Comparison of ENCODE assay signal across 8 mouse cellular contexts in the genomic region with DNA sequence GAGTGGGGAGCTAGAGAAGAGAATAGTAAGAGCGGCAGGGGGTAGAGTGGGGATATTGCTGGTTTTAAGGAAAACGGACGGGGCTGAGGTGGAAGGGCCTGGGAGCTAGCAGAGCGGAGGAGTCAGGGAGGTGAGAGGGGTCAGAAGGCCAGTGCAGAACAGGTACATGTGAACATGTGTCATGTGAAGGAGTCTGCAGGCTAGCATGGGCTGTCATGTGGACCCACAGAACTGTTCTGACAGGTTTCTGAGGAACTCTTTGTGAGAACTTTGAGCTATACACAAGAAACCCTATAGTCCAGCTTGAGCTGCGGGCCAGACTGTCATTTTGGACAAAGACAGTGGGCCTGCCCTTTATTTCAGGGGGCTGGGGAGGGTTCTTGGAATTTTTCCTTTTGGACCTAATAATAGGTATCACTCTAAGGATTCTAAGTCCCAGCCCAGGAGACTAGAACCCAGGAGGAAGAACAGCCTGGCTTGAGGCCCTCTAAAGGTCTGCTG. TPM values are rescaled to one million over a fixed set of nuclear protein-coding genes. Genes with fewer than 3 reads are reported as not detected.
A peak's percentile ranks its signal among the peaks of the same experiment; 100 is the strongest.
DNase-seq lines count a peak whose midpoint lies in the region; ATAC-seq and TF ChIP-seq lines count a peak whose summit lies in the region.

A gene (plus strand): TSS at position 451 of the 501 bp plus-strand sequence.

- no peaks in the 10 kb centered on the region for H3K9me3 ChIP-seq in lung, embryonic 14.5 days (ENCODE audit: low read depth, low read length)
- no peaks in the 10 kb centered on the region for H3K9me3 ChIP-seq in embryonic facial prominence, embryonic 13.5 days

- no peaks in the 10 kb centered on the region for H3K27me3 ChIP-seq in lung, embryonic 14.5 days (ENCODE audit: insufficient read depth, low read length)
- no peaks in the 10 kb centered on the region for H3K27me3 ChIP-seq in embryonic facial prominence, embryonic 13.5 days

- H3K36me3 ChIP-seq in lung, embryonic 14.5 days (ENCODE audit: insufficient read depth), result 0 out of 2 replicates have a peak, but pooled peaks cover 7% of the 10 kb centered on the region
- H3K36me3 ChIP-seq in embryonic facial prominence, embryonic 13.5 days, result peaks cover 6% of the 10 kb centered on the region; the same call in 1 of the 2 replicates

- H3K4me3 ChIP-seq in lung, embryonic 14.5 days (ENCODE audit: low read depth, low read length), result peak within 1 kb of the TSS; percentile 18
- peak within 1 kb of the TSS; percentile 12; the same call in 1 of the 2 replicates for H3K4me3 ChIP-seq in embryonic facial prominence, embryonic 13.5 days

- no peak for DNase-seq in lung, embryonic 14.5 days
- DNase-seq in lung, postnatal 4 days, result no peak
- DNase-seq in cerebellum, adult 9-10 months, result no peak
- DNase-seq in ovary, postnatal 10 days (ENCODE audit: low spot score), result no peak
- no peak for DNase-seq in layer of hippocampus, adult 18-20 months (ENCODE audit: low spot score in 2 of 2)

- ATAC-seq in lung, embryonic 14.5 days (ENCODE audit: insufficient read depth), result no peak
- ATAC-seq in embryonic facial prominence, embryonic 13.5 days (ENCODE audit: insufficient number of reproducible peaks, insufficient read depth, low FRiP score, low TSS enrichment, low read depth), result no peak
- no peak for ATAC-seq in inflammation-experienced regulatory T-cells, adult 6 months
- no peak for ATAC-seq in monocyte, adult 5-6 weeks (replicated peaks; ENCODE audit: insufficient number of reproducible peaks, low FRiP score, low TSS enrichment, poor library complexity, severe bottlenecking)

- WGBS in lung, embryonic 14.5 days, result 55% methylated on average over 5 of the region's 5 CpGs
- 68% methylated on average over 5 of the region's 5 CpGs for WGBS in embryonic facial prominence, embryonic 13.5 days

- no peak for TF ChIP-seq CTCF in lung, embryonic 14.5 days (IDR thresholded peaks at IDR 0.05; ENCODE audit: low read depth)

- H3K9ac ChIP-seq in lung, embryonic 14.5 days, result peak within 1 kb of the TSS; percentile 22; the same call in 1 of the 2 replicates
- H3K9ac ChIP-seq in embryonic facial prominence, embryonic 13.5 days, result peak within 1 kb of the TSS; percentile 40

- peak within 1 kb of the TSS; percentile 22; the same call in 1 of the 2 replicates for H3K27ac ChIP-seq in lung, embryonic 14.5 days (ENCODE audit: low read depth)
- no peak within 1 kb of the TSS for H3K27ac ChIP-seq in embryonic facial prominence, embryonic 13.5 days

- H3K4me1 ChIP-seq in lung, embryonic 14.5 days (ENCODE audit: insufficient read depth), result 0 out of 2 replicates have a peak, but pooled peaks cover 6% of the 10 kb centered on the region
- H3K4me1 ChIP-seq in embryonic facial prominence, embryonic 13.5 days, result peaks cover 22% of the 10 kb centered on the region

- H3K4me2 ChIP-seq in lung, embryonic 14.5 days, result peak within 1 kb of the TSS; percentile 60
- peak within 1 kb of the TSS; percentile 54 for H3K4me2 ChIP-seq in embryonic facial prominence, embryonic 13.5 days

RNA-seq across cellular contexts. Expression of the gene that starts here (rescaled TPM):
- 2.8 and 4.0 TPM in 2 replicates for polyA plus RNA-seq in lung, embryonic 14.5 days (2014; fragmentation: Nextera tagmentation; extraction: Ambion mirVana)
- polyA plus RNA-seq in embryonic facial prominence, embryonic 13.5 days (2015; fragmentation: Nextera tagmentation; extraction: Ambion mirVana), result 0.49 and 1.4 TPM in 2 replicates
- 10 to 100 TPM; 89.9 to 95.8 (median 92.5) TPM for polyA plus RNA-seq in inflammation-experienced regulatory T-cells, adult 6 months (2017; shearing (Covaris generic))
- 25.2 to 43.8 TPM (median 37.3 TPM) in 3 replicates for total RNA-seq in monocyte, adult 5-6 weeks (2017)
- under 1 TPM; 0.68 to 0.69 TPM for total RNA-seq in layer of hippocampus, adult 18-20 months (2021)

Comparison
In these comparisons a context has a peak if more than half of its experiments do, and no peak if none do; other contexts are left out.
1. RNA of the gene that starts here (total RNA-seq): 25.2 to 43.8 TPM in monocyte, adult 5-6 weeks; 0.68 to 0.69 TPM in layer of hippocampus, adult 18-20 months; every median in the first group is over 10 times any median in the second.
2. RNA of the gene that starts here (polyA plus RNA-seq): 89.9 to 95.8 TPM in inflammation-experienced regulatory T-cells, adult 6 months; 2.8 to 4.0 TPM in lung, embryonic 14.5 days and 0.49 to 1.4 TPM in embryonic facial prominence, embryonic 13.5 days; every median in the first group is over 10 times any median in the second.